Mouse (Mus musculus) megakaryocyte progenitor cell, adult 5-6 weeks (primary cell): ENCODE data around the gene Ppp2r5a. TPM values are rescaled to one million over a fixed set of nuclear protein-coding genes. Genes with fewer than 3 reads are reported as not detected.

Experiments
- ATAC-seq: replicated peaks from 2 replicates; pipeline ENCODE4 v1.8.0; 2016; ENCODE audit warnings: mild to moderate bottlenecking, moderate TSS enrichment, inconsistent platforms; ENCODE audit not compliant: poor library complexity
- total RNA-seq, 2 experiments: library from RNA; stranded (forward) in 1 of 2; stranded (reverse) in 1 of 2; fragments of 157-497, 149-512 nt in 1 of 2; fragments of 200-1000 nt in 1 of 2; gene quantifications; 2 replicates each; pipeline versions ENCODE4 v1.2.3 to v1.2.4; 2015 to 2017

Gene Ppp2r5a
- total RNA-seq, 2 experiments from 2014 or later = 125 to 129 TPM

GRCm38 (mm10) chr1:191328019-191328441 is 75.0 kb downstream of the Ppp2r5a start:
- ATAC-seq = peak; percentile 40

DNA sequence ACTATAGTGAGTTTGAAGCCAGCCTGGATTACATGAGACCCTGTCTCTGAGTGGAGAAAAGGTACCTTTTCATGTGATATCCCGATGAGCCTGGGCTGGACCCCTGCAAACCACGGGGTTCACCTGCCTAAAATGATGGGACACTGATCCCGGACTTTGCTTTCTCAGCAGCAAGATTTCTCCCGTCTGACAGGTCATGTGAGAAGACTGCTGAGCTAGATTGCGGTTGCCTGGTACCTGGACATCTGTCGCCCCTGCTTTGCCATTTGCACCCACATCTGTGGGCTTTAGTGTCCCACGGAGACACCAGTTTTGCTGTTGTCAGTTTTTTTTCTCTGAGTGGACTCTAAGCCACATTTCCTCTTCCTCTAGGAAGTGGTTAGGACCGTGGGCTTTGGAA is 75.8 kb downstream of the Ppp2r5a start:
- no peak for ATAC-seq

DNA sequence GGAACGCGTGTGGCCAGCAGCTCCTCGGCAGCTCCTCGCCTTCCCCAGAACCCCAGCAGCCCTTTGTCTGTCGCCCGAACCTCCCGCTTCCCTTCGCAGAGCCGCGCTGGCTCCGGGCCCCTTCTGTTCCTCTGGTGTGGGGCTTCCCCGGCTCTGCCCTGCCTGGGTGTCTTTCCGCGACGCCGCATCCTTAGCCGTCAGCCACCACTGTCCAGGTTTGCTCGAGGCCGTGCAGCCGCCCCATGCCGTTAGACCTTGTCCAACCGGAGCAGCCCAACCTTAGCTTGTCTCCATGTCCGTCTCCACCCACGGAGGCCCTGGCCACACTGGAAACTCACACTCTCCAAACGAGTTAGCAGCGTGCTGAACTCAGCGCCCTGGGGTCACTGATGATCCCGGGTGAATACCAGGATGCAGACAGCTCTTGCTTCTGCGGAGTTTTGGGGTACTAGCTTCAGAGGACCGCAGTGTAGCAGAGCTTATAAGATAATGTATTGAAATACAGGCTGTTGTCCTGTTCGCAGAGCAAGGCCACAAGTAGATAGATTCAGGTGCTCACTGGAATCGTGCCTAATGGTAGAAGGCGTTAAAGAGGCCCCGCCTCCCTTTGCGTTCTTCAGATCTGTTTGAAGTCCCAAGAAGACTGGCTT is 76.7 kb downstream of the Ppp2r5a start:
- peak; percentile 32 for ATAC-seq

DNA sequence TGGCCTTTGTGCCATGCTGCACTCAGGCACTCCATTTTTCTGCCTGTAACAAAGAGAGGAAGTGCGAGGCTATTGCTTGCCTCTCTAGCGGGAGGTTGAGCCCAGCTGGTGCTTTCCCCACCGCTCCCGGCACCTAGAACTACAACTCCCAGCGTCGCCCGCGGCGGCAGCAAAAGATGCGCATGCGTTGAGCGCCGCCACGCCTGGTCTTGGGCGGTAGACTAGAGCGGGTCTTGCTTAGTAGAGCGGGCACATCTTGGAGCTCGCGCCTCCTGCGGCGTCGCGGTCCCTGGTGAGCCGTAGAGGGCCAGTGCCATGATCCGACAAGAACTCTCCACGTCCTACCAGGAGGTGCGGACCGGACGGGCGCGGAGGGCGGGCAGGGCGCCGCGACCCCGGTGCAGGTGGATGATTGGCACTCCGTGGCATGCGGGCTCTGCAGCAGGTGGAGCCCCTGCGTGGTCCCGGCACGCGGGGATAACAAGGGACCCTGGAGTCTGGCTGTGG is 77.3 kb downstream of the Ppp2r5a start, which contains the start of gene Tmem206:
Tmem206 (plus strand) TSS at position 187 of the 507 bp plus-strand sequence.
- ATAC-seq = peak; percentile 84

DNA sequence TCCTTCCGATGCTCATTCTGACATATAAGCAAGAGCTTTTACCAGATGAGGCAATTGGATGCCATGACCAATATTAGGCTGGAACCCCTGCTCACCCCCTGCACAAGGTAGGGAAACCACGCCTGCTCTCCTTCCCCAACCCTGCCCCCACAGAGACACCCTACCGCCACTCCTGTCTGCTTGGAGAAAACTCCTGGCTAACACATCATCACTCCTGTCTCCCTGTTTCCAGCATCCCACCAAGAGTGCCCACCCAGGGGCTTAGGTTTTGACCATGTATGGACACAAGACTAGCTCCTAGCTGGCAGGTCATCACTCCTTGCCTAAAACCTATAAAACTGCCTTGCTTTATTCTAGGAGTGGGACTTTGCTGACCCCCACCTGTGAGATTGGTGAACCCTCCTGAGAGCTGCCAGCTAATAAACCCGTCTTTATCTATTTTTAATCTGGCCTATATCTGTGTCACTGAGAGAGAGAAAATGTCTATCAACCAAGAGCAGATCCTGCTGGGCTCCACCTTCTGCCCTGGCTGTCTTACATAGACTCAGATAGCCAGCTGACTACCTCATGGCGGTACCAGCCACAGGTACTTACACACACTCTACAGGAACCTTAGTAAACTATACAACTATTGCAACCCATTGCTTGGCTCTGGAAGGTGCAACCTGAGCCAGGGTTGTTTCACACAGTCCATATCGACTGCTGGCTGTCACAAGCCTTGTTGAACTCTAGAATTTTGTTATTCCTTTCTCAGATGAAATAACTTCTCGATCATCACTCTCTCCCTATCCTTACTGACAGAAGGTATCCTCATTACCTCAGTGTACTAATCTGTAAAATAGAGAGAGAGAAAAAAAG is 78.1 kb downstream of the Ppp2r5a start:
- 0 out of 2 replicates have a peak, but pooled peaks have one; percentile 4 for ATAC-seq

DNA sequence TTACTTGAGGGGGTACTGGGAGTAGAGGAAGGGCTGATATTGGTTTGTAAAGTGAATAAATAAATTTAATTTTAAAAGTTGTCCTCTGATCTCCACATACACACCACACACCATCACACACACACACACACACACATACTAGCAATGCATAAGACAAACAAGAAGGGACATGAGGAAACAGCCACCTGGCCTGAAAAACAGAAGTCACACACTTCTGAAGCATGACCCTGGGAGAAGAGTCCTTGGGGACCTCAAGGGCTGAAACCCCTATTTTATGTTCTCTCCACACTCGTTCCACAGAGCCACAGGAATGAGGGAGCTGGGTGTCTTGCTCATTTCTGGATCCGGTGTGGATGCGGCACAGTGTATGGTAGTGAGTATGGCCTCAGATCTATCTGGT is 79.7 kb downstream of the Ppp2r5a start:
- no peak for ATAC-seq

- ATAC-seq = no peak
Observed at GRCm38 (mm10) chr1:191318686-191319085, 84.4 kb downstream of the Ppp2r5a start.

DNA sequence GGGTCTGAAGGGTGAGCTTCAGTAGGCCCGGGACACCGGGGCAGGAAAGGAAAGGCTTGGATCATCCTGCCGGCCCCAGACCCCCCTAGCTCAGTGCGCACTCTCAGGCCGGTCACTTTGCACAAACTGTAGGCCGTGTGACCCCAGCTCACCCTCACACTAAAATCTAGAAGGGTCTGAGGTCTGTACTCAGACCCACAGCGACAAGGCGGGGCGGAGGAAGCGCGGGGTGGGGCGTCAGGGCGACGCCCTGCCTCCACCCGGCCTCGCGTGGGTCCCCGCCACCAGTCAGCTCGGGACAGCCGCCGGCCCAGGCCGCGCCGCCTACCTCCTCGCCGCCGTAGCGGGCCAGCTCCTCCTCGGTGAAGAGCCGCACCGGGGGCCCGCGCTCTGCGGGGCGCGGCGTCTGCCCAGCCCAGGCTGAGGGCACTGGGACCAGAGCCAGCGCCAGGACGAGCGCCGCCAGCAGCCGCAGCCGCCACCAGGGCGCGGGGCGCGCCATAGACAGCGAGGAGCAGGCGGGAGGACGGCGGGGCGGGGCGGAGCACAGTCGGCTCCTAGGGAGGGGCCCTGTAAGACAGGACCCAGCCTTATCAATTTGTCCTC is 85.4 kb downstream of the Ppp2r5a start, which contains the start of gene Nenf:
Nenf (minus strand) TSS at position 604 of the 606 bp plus-strand sequence.
- peak; percentile 88 for ATAC-seq

DNA sequence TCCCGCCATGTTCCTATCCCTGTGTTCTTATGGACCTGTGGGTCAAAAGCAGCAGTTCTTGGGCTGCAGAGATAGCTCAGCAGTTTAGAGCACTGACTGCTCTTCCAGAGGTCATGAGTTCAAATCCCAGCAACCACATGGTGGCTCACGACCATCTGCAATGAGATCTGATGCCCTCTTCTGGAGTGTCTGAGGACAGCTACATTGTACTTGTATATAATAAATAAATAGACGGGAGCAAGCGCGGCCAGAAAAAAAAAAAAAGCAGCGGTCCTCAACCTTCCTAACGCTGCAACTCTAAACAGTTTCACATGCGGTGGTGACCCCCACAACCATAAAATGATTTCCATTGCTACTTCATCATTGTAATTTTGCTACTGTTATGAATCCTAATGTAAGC is 86.3 kb downstream of the Ppp2r5a start:
- ATAC-seq = no peak

DNA sequence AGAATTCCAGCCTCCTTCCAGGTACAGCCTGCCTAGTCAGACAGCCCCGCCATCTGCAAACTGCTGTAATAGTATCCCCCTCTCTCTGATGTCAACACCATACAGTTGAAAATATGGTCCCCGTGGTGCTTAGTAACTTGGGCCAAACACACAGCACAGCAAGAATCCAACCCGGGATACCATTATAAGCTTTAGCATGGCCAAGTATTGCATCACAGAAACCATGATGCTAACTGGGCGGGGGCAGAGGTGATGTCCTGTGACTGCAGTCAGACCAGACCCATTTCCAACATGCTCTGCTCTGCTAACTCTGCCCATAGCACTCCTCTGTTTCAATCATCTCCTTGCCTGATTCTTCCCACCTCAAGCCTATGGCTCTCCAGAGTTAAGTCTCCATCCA is 89.1 kb downstream of the Ppp2r5a start:
- ATAC-seq = no peak

- no peak for ATAC-seq
Observed at GRCm38 (mm10) chr1:191313158-191313557, 89.9 kb downstream of the Ppp2r5a start.

DNA sequence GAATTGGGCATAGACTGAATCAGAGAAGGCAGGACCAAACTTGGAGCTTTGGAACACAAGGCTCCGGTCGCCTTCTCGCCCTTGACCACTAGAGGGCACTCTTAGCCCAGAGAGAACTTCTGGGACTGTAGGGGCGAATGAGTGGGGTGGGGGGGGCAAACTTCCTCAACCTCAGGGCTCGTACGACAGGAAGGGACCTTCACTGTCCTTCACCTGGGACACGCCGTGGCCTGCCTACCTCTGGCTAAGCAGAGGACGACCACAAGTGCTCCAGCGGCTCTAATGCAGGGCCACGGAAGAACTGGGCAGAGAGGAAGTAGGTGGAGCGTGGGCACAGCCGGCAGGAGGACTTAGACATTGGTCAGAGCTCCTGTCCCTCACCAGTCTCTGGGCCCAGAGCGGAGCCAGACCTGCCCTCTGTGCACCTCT is 90.5 kb downstream of the Ppp2r5a start:
- peak; percentile 91 for ATAC-seq

GRCm38 (mm10) chr1:191311296-191311898 is 91.7 kb downstream of the Ppp2r5a start:
- no peak for ATAC-seq

DNA sequence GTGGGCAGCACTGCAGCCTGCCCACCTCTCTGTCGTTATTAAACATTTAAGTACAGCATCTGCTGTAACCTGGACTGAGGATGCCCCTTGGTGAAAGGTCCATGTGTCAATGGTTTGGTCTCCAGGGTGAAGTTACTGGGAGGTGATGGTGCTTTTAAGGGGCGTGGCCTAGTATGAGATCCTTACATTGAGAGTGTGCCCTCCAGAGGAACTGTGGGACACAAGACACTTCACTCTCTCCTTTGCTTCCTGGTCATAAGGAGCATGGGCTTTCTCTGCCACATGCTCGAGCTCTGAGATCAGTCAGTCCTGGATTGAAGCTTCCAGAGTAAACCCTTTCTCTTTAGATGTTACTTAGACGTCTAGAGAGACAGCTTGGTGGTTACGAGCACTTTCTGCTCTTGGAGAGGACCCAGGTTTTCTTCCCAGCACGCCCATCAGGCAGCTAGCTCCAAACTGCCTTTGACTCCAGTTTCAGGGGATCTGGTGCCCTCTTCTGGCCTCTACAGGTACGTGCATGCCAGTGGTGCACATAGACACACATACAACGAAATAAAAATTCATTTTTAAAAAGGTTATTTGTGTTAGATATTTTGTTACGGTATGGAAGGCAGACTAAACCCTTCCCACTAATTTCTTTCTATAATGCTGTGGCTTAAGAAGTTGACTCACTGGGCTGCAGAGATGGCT is 95.2 kb downstream of the Ppp2r5a start:
- no peak for ATAC-seq

DNA sequence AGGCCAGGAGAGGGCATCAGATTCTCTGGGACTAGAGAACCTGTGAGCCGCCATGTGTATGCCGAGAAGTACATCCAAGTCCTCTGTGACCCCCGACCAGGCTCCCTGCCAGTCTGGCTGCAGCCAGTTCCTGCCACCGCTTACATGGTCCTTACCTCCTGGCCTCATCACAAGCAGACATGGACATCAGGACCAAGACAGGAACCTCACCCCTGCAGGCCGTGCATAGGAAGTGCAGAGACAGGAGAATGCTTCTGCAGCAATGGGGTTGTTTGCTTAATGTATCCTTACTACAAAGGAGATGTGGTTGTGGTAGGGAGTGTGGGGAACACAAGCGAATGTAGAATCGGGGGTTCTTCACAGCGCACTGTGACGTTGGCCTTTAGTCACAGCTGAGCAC is 96.8 kb downstream of the Ppp2r5a start:
- peak; percentile 40; the same call in 1 of the 2 replicates for ATAC-seq

DNA sequence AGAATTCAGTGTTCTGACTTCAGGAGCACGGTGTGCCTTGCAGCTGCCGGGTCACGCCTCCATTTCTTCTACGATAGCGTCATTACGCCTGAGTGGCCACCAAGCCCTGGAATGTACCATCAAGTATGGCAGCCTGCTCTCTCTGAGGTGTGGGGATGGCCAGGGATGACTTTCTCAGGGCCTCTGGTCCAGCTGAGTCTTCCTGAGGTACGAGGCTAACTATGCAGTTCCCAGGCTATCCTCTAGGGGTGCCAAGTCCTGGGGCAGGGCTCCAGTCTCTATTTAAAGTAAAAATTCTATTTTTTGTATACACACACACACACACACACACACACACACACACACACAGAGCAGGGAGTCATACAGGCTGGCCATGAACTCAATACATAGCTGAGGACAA is 97.5 kb downstream of the Ppp2r5a start:
- peak; percentile 86 for ATAC-seq

- ATAC-seq = no peak
Observed at GRCm38 (mm10) chr1:191304216-191304615, 98.9 kb downstream of the Ppp2r5a start.

- no peak for ATAC-seq
Observed at GRCm38 (mm10) chr1:191303736-191304135, 99.3 kb downstream of the Ppp2r5a start.
